Mouse (Mus musculus) thymus, adult 2 months (tissue): ENCODE measurements at regions not wholly inside any gene's neighbourhood (a gene's known extent, or its start where the extent isn't known, plus 50 kb on each side); places are given as distances from the start of the nearest gene placed in this dataset.

ENCODE experiments used
- CTCF ChIP-seq: fragments of 200-500 bp; IDR thresholded peaks from 2 replicates; pipeline ENCODE4 v1.5.1; 2012; ENCODE audit warnings: mild to moderate bottlenecking, control low read depth, low read length, moderate library complexity, borderline replicate concordance; ENCODE audit not compliant: control insufficient read depth, poor library complexity, insufficient read depth; ENCODE audit errors: extremely low read depth
- POLR2A ChIP-seq: fragments of 200-500 bp; IDR thresholded peaks from 2 replicates; pipeline ENCODE4 v1.6.1; 2012; ENCODE audit warnings: mild to moderate bottlenecking, low read length, control low read depth, moderate library complexity; ENCODE audit not compliant: control insufficient read depth, poor library complexity, insufficient read depth; ENCODE audit errors: extremely low read depth

- TF ChIP-seq CTCF (no peak), POLR2A (no peak)
These were observed 93.1 kb downstream of the Enc1 start for GRCm38 (mm10) chr13:97333801-97334534.
